Mouse (Mus musculus) C2C12 (cell line): ENCODE results near the gene Ube2d2b.

Experiments used
- CEBPB ChIP-seq: IDR thresholded peaks from one replicate; pipeline ENCODE4 v1.6.1; 2011; ENCODE audit warnings: low read depth, mild to moderate bottlenecking, control low read depth, moderate library complexity
- CTCF ChIP-seq: IDR thresholded peaks from one replicate; pipeline ENCODE4 v1.5.1; 2011; ENCODE audit not compliant: control insufficient read depth, insufficient read depth, insufficient read length
- FOSL1 ChIP-seq: IDR thresholded peaks from one replicate; pipeline ENCODE4 v1.8.0; 2011; ENCODE audit warnings: mild to moderate bottlenecking, low read length; ENCODE audit not compliant: poor library complexity, insufficient read depth, severe bottlenecking
- MAX ChIP-seq: IDR thresholded peaks from one replicate; pipeline ENCODE4 v1.6.1; 2011; ENCODE audit warnings: mild to moderate bottlenecking, control low read depth
- MYOG ChIP-seq: IDR thresholded peaks from one replicate; pipeline ENCODE4 v1.6.1; 2011; ENCODE audit not compliant: control insufficient read depth, insufficient read length; ENCODE audit errors: extremely low read depth
- USF1 ChIP-seq: IDR thresholded peaks from one replicate; pipeline ENCODE4 v1.6.1; 2011; ENCODE audit warnings: low read depth, mild to moderate bottlenecking, control low read depth, moderate library complexity

DNA sequence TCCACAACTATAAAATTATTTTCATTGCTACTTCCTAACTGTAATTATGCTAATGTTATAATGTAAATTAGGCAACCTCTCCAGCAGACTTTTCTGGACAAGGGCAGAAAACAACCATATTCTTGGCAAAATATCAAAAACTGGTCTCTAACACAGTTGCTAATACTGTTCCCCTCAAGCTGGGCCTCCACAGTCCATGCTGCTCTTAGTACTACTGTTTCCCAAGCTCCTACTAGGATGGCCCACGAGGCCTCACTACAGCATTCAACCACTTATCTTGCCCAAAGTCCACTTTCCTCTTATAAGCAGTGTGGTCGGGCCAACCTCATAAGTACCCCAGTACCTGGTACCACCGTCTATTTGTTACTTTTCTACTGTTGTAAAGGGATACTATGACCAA lies 24.7 kb downstream of the Ube2d2b start:
- TF ChIP-seq CTCF (no peak), USF1 (no peak), MYOG (no peak), MAX (no peak), CEBPB (no peak), FOSL1 (no peak)
